Mouse (Mus musculus) MEL (cell line): ENCODE data around the gene Tmed10. TPM values are rescaled to one million over a fixed set of nuclear protein-coding genes. Genes with fewer than 3 reads are reported as not detected.
A peak's percentile ranks its signal among the peaks of the same experiment; 100 is the strongest.

Experiments
- DNase-seq: peaks from one replicate; pipeline ENCODE4 v3.0.0; 2011; ENCODE audit warnings: low read depth, low spot score
- H3K27ac ChIP-seq: 2 replicates; pipeline ENCODE4 v1.5.1; 2012; ENCODE audit warnings: low read depth, mild to moderate bottlenecking, control low read depth, low read length, moderate library complexity; ENCODE audit not compliant: control insufficient read depth
- H3K27me3 ChIP-seq, 2 experiments: fragments of 150-350 bp in 1 of 2; sonication (generic) in 1 of 2; 2 replicates each; pipeline ENCODE4 v1.6.1; 2012; ENCODE audit warnings: low read length in 2 of 2, mild to moderate bottlenecking in 2 of 2, improper control_type of control experiment in 1 of 2, moderate library complexity in 1 of 2; ENCODE audit not compliant: insufficient read depth in 2 of 2, control insufficient read depth in 1 of 2
- H3K36me3 ChIP-seq, 2 experiments: 2 replicates each; pipeline ENCODE4 v1.6.1; 2012 to 2014; ENCODE audit warnings: low read length in 2 of 2, improper control_type of control experiment in 1 of 2, inconsistent platforms in 1 of 2, mild to moderate bottlenecking in 1 of 2; ENCODE audit not compliant: insufficient read depth in 2 of 2, control insufficient read depth in 1 of 2
- H3K4me1 ChIP-seq, 2 experiments: fragments of 150-350 bp in 1 of 2; sonication (generic) in 1 of 2; 2 replicates each; pipeline ENCODE4 v1.6.1; 2012; ENCODE audit warnings: low read length in 2 of 2, improper control_type of control experiment in 1 of 2, mild to moderate bottlenecking in 1 of 2; ENCODE audit not compliant: insufficient read depth in 2 of 2, control insufficient read depth in 1 of 2
- H3K4me3 ChIP-seq, 2 experiments: fragments of 150-350 bp in 1 of 2; sonication (generic) in 1 of 2; 2 replicates each; pipeline ENCODE4 v1.5.1; 2012; ENCODE audit warnings: low read depth in 2 of 2, low read length in 2 of 2, mild to moderate bottlenecking in 2 of 2, moderate library complexity in 2 of 2, control low read depth in 1 of 2, improper control_type of control experiment in 1 of 2; ENCODE audit not compliant: control insufficient read depth in 1 of 2, insufficient read depth in 1 of 2
- H3K79me2 ChIP-seq: 2 replicates; pipeline ENCODE4 v1.6.1; 2012; ENCODE audit warnings: mild to moderate bottlenecking, low read length, moderate library complexity; ENCODE audit not compliant: control insufficient read depth, poor library complexity, insufficient read depth
- H3K9ac ChIP-seq: 2 replicates; pipeline ENCODE4 v1.6.1; 2012; ENCODE audit warnings: low read depth, mild to moderate bottlenecking, control low read depth, low read length, moderate library complexity; ENCODE audit not compliant: control insufficient read depth, poor library complexity, severe bottlenecking
- H3K9me3 ChIP-seq: fragments of 150-350 bp; sonication (generic); replicated peaks from 2 replicates; pipeline ENCODE4 v1.6.1; 2012; ENCODE audit warnings: mild to moderate bottlenecking, low read length, improper control_type of control experiment, moderate library complexity; ENCODE audit not compliant: insufficient read depth
- BHLHE40 ChIP-seq: IDR thresholded peaks from 2 replicates; pipeline ENCODE4 v1.6.1; 2012; ENCODE audit warnings: low read depth, mild to moderate bottlenecking, inconsistent platforms, low read length, improper control_type of control experiment, borderline replicate concordance
- ELF1 ChIP-seq: IDR thresholded peaks from 2 replicates; pipeline ENCODE4 v1.6.1; 2014; ENCODE audit warnings: low read depth, mild to moderate bottlenecking, inconsistent platforms, low read length, improper control_type of control experiment, moderate library complexity
- GABPA ChIP-seq: IDR thresholded peaks from 2 replicates; pipeline ENCODE4 v1.6.1; 2012; ENCODE audit warnings: low read depth, mild to moderate bottlenecking, inconsistent platforms, low read length, improper control_type of control experiment, moderate library complexity
- GATA1 ChIP-seq: IDR thresholded peaks from 2 replicates; pipeline ENCODE4 v1.6.1; 2011; ENCODE audit warnings: low read depth, low read length, improper control_type of control experiment
- JUND ChIP-seq: IDR thresholded peaks from 2 replicates; pipeline ENCODE4 v1.6.1; 2011; ENCODE audit warnings: low read depth, mild to moderate bottlenecking, improper control_type of control experiment, low read length
- MAFK ChIP-seq: IDR thresholded peaks from 2 replicates; pipeline ENCODE4 v1.6.1; 2011; ENCODE audit warnings: low read depth, mild to moderate bottlenecking, low read length, improper control_type of control experiment, borderline replicate concordance
- MAX ChIP-seq: IDR thresholded peaks from 2 replicates; pipeline ENCODE4 v1.6.1; 2011; ENCODE audit warnings: low read length, improper control_type of control experiment
- MAZ ChIP-seq: IDR thresholded peaks from 2 replicates; pipeline ENCODE4 v1.6.1; 2012; ENCODE audit warnings: low read depth, mild to moderate bottlenecking, inconsistent platforms, low read length, improper control_type of control experiment
- MEF2A ChIP-seq: IDR thresholded peaks from 2 replicates; pipeline ENCODE4 v1.6.1; 2014; ENCODE audit warnings: low read depth, mild to moderate bottlenecking, inconsistent platforms, low read length, improper control_type of control experiment; ENCODE audit not compliant: poor library complexity, insufficient replicate concordance, severe bottlenecking; ENCODE audit errors: extremely low read depth
- MXI1 ChIP-seq: IDR thresholded peaks from 2 replicates; pipeline ENCODE4 v1.6.1; 2011; ENCODE audit warnings: mild to moderate bottlenecking, low read depth, low read length, improper control_type of control experiment
- NELFE ChIP-seq: IDR thresholded peaks from 2 replicates; pipeline ENCODE4 v1.6.1; 2011; ENCODE audit warnings: low read depth, low read length, improper control_type of control experiment
- POLR2A ChIP-seq, 2 experiments: IDR thresholded peaks; 2 replicates each; pipeline ENCODE4 v1.6.1; 2011 to 2012; ENCODE audit warnings: low read length in 2 of 2, mild to moderate bottlenecking in 2 of 2, control low read depth in 1 of 2, improper control_type of control experiment in 1 of 2, low read depth in 1 of 2, moderate library complexity in 1 of 2; ENCODE audit not compliant: control insufficient read depth in 1 of 2, insufficient read depth in 1 of 2, poor library complexity in 1 of 2
- POLR2AphosphoS5 ChIP-seq: IDR thresholded peaks from 2 replicates; pipeline ENCODE4 v1.6.1; 2012; ENCODE audit warnings: low read depth, borderline replicate concordance, mild to moderate bottlenecking, inconsistent platforms, low read length, moderate library complexity, mixed read lengths
- SIN3A ChIP-seq: IDR thresholded peaks from 2 replicates; pipeline ENCODE4 v1.6.1; 2012; ENCODE audit warnings: low read length, improper control_type of control experiment, inconsistent platforms
- SMC3 ChIP-seq: IDR thresholded peaks from 2 replicates; pipeline ENCODE4 v1.6.1; 2011; ENCODE audit warnings: low read depth, low read length, improper control_type of control experiment
- TAL1 ChIP-seq: IDR thresholded peaks from 2 replicates; pipeline ENCODE4 v1.6.1; 2012; ENCODE audit warnings: mild to moderate bottlenecking, inconsistent platforms, low read length, moderate library complexity, mixed read lengths
- USF1 ChIP-seq: IDR thresholded peaks from 2 replicates; pipeline ENCODE4 v1.6.1; 2014; ENCODE audit warnings: low read depth, mild to moderate bottlenecking, inconsistent platforms, low read length, improper control_type of control experiment, moderate library complexity
- USF2 ChIP-seq, 2 experiments: IDR thresholded peaks; 2 replicates each; pipeline ENCODE4 v1.6.1; 2011 to 2012; ENCODE audit warnings: improper control_type of control experiment in 2 of 2, low read length in 2 of 2, borderline replicate concordance in 1 of 2, inconsistent platforms in 1 of 2, low read depth in 1 of 2, mild to moderate bottlenecking in 1 of 2; ENCODE audit not compliant: insufficient read depth in 1 of 2
- ZNF384 ChIP-seq: IDR thresholded peaks from 2 replicates; pipeline ENCODE4 v1.6.1; 2012; ENCODE audit warnings: low read depth, mild to moderate bottlenecking, inconsistent platforms, low read length, improper control_type of control experiment
- polyA plus RNA-seq, 2 experiments: library from polyadenylated mRNA; stranded (reverse) in 1 of 2; unstranded in 1 of 2; fragments of >175 nt in 1 of 2; fragments of >200 nt in 1 of 2; gene quantifications; 2 replicates each; pipeline versions ENCODE4 v1.2.1 to v1.2.4; 2012; ENCODE audit warnings: low replicate concordance in 2 of 2, low read depth in 1 of 2; ENCODE audit not compliant: insufficient read length in 2 of 2, insufficient read depth in 1 of 2, missing spikeins in 1 of 2
- total RNA-seq: library from RNA; depleted of rRNA; stranded (reverse); fragments of 300-350 nt; gene quantifications from 2 replicates; pipeline ENCODE4 v1.2.3, GENCODE M21; 2012

The Tmed10 gene
- total and polyA plus RNA-seq, 3 experiments: 45.7 to 229 (median 60.2) TPM

DNA sequence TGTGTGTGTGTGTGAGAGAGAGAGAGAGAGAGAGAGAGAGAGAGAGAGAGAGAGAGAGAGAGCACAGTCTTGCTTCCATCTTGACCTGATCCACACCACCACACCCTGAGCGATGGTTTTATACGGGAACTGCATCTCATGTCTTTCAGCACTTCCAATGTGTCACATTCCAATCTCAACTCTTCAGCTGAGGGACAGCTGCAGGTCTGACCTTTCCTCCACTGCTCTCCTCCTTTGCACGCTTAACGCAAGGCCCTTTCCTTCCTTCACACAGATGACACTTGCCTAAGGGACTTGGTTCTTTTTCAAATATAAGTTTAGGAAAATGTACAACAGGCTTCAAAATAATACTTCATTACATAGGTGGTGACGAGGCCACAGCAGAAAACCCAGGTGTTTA, 18.9 kb upstream of the Tmed10 start:
- no peak overlapping the region for H3K4me3 ChIP-seq
- no peaks in the 10 kb centered on the region for H3K9me3 ChIP-seq
- TF ChIP-seq GATA1: no peak
- TF ChIP-seq NELFE: no peak
- TF ChIP-seq ELF1: no peak
- no peak for TF ChIP-seq POLR2AphosphoS5
- no peak for TF ChIP-seq MEF2A
- TF ChIP-seq MXI1: no peak
- no peak for TF ChIP-seq GABPA
- TF ChIP-seq USF1: no peak
- TF ChIP-seq SMC3: no peak
- TF ChIP-seq MAX: no peak
- no peak for TF ChIP-seq MAFK
- TF ChIP-seq SIN3A: no peak
- TF ChIP-seq USF2 (IDR thresholded peaks at IDR 0.05; ENCODE audit: borderline replicate concordance in 1 of 2, insufficient read depth in 1 of 2, low read depth in 1 of 2, low read length in 2 of 2): no peak
- no peak for TF ChIP-seq JUND
- no peak for TF ChIP-seq TAL1
- no peak for TF ChIP-seq ZNF384
- no peak for TF ChIP-seq POLR2A (IDR thresholded peaks at IDR 0.05; ENCODE audit: control insufficient read depth in 1 of 2, insufficient read depth in 1 of 2, low read depth in 1 of 2, low read length in 2 of 2, poor library complexity in 1 of 2)
- no peak for TF ChIP-seq MAZ
- DNase-seq: no peak
- H3K36me3 ChIP-seq: peaks cover 0 to 19% of the 10 kb centered on the region in 2 experiments; a peak in 2 of 4 replicates
- no peak overlapping the region for H3K9ac ChIP-seq
- no peaks in the 10 kb centered on the region for H3K79me2 ChIP-seq
- H3K27ac ChIP-seq: no peak overlapping the region
- H3K27me3 ChIP-seq: peaks cover 4% of the 10 kb centered on the region in 2 experiments; a peak in 3 of 4 replicates
- H3K4me1 ChIP-seq: peaks cover 4 to 18% of the 10 kb centered on the region in 2 experiments

DNA sequence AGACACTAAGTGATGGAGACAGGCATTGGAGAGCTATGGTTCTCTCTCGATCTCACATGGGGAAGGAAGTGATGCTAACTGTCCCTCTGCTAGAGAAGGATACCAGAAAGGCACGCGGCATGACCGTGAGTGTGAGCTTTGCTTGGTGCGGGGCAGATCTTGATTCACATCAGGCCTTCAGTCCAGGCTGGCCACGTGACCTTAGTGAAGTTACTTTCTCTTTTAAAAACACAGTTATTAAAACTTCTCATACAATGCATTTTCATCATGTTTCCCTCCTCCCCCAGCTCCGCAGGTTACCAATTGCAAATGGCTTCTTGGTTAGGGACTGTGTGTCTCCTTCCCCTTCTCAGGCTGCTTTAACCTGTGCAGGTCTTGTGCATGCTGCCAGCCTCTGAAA, 16.5 kb upstream of the Tmed10 start:
- Histone ChIP-seq H3K9me3 (no peaks in the 10 kb centered on the region), H3K36me3 (peaks cover 0 to 22% of the 10 kb centered on the region in 2 experiments; a peak in 2 of 4 replicates), H3K4me3 (no peak overlapping the region), H3K9ac (no peak overlapping the region), H3K27ac (no peak overlapping the region), H3K27me3 (peaks cover 0 to 2% of the 10 kb centered on the region in 2 experiments; a peak in 2 of 4 replicates)
- peak; percentile 31; the same call in 1 of the 2 replicates for TF ChIP-seq USF1
- TF ChIP-seq BHLHE40: no peak
- TF ChIP-seq POLR2AphosphoS5: no peak
- TF ChIP-seq, all 39 proteins: peak for 1
- DNase-seq: no peak
- H3K79me2 ChIP-seq: no peaks in the 10 kb centered on the region
- peaks cover 6 to 22% of the 10 kb centered on the region in 2 experiments for H3K4me1 ChIP-seq
